Mouse (Mus musculus) left cerebral cortex, adult 18-20 months (tissue): ENCODE measurements at regions not wholly inside any gene's neighbourhood (a gene's known extent, or its start where the extent isn't known, plus 50 kb on each side); places are given as distances from the start of the nearest gene placed in this dataset.

Experiments
- DNase-seq, 2 experiments: peaks; one replicate each; pipeline ENCODE4 v3.0.0; 2021 to 2022; ENCODE audit warnings: low spot score in 2 of 2, mixed read lengths in 1 of 2

DNA sequence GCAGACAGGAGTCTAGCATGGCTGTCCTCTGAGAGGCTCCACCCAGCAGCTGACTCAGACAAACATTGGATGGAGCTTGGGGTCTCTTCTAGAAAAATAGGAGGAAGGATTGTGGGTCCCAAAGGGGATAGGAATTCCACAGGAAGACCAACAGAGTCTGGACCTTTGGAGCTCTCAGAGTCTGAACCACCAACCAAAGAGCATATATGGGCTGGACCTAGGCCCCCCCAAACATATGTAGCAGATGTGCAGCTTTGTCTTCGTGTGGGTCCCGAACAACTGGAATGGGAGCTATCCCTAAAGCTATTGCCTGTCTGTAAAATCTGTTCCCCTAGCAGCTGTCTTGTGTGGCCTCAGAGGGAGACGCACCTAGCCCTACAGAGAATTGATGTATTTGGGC, 50.1 kb upstream of the Cpm start:
- DNase-seq = no peak

DNA sequence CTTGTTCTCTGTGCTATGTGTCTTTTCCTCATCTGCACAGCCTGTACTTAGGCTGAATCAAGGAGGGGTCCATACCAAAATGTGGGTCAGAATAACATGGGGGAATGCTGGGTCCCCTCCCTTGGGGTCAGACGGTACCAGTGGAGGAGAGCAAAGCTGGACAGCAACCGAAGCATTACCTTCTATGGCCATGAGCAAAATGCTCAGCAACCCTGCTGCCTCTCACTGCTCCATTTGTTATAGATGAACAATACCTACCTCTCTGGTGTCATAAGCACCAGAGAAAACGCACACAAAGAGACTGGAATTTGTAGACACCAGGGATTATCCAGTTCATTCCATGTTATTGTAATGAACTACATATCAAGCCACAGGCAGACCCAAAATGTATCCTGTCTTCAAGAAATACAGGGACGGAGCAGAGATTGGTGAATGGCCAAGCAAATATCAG, 50.6 kb upstream of the Cpm start:
- no peak for DNase-seq

DNA sequence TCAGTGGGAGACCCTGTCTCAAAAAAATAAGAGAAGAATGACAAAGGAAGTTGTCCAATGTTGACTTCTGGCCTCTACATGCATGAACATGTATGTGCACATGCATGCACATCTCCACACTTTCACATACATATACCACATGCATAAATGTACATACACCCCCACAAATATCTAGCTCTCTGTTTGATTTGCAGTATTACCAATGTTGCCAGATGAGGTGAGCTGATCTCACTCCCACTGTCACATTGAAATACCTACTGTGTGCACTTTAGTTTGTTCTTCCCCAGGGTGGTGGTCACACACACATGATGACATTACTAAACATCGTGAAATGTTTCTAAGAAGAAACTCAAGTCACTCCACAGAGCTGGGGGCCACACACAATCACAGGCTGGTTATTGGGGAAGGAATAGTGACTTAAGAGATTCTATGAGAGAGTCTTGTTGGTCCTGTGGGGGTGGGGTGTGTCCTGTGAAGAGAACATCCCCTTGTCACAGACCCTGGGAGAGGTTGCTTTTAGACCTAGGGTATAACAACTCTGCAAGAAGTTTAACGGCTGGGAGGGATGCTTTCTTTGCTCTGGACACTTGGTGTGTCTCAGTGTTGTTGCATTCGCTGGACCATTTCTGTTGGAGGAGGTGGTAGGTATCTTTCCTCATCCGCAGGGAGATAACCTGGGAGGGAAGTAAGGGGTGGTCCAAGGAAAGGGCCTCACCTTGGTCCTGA, 51.2 kb upstream of the Cpm start:
- no peak for DNase-seq

- no peak for DNase-seq
These were observed 52.2 kb upstream of the Cpm start for GRCm38 (mm10) chr10:117576881-117577730.

DNA sequence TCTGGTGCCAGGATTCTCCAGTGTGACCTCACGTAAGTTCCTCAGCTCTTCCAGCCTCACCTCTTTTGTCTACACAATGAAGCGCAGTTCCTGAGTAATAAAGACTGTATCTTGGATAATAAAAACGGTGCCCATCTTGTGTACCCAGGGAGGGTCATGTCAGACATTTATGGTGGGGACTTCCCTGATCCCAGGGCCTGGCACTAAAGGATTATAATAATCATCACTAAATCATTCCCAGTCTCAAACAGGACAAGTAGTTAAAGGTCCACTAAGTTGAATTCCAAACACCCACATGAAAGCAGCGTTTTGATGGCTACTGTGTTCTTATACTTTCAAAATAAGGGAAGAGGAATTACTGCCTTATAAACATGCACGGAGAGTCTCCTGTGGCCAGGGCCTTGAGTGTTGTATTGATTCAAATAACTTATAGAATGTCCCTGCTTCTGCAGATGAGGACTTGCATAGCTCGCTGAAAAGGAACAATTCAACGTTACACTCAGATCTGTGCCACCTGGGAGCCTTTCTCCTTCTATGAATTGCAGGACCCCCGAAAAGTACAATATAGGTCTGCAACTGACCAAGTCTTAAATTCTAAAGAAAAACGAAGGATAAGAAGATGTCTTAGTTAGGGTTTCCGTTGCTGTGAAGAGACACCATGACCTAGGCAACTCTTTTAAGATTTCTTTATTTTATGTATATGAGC, 53.0 kb upstream of the Cpm start:
- no peak for DNase-seq

- no peak for DNase-seq
These were observed 53.7 kb upstream of the Cpm start for GRCm38 (mm10) chr10:117575404-117576153.

DNA sequence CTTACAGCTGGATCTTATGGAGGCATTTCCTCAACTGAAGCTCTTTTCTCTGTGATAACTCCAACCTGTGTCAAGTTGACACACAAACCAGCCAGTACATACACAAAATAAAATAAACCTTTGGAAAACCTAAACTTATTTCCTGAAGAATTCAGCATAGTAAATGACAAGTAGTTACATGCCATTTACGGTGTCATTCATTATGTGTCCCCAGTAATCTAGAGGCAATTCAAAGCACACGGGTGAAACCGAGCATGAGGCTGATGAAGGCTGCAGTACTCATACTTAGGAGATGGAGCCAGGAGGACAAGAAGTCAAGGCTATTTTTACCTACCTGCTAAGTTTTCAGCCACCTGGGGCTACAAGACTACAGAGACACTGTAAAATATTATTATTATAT, 54.4 kb upstream of the Cpm start:
- DNase-seq = no peak

DNA sequence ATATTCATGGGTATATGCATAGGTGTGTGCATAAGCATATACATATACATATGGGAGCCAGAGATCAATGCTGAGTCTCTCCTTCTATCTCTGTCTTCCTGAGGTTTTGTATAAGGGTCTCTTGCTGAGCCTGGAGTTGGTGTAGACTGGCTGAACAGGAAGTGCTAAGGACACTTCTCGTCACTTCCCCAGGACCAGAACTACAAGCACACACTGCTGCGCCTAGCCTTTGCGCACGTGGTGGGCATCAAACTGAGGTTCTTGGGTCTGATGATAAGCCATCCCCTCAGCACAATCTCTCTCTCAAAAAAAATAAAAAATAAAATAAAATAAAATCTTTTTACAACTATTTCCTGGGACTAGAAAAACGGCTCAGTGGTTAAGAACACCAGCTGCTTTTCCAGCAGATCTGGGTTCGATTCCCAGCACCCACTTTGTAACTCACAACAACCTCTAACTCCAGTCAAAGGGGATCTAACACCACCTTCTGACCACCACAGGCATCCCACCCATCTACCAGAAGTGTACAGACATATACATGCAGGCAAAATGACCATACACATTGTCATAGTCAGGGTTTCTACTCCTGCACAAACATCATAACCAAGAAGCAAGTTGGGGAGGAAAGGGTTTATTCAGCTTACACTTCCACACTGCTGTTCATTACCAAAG, 55.1 kb upstream of the Cpm start:
- DNase-seq = no peak

GRCm38 (mm10) chr10:117573596-117573850, 55.8 kb upstream of the Cpm start:
- DNase-seq = no peak

DNA sequence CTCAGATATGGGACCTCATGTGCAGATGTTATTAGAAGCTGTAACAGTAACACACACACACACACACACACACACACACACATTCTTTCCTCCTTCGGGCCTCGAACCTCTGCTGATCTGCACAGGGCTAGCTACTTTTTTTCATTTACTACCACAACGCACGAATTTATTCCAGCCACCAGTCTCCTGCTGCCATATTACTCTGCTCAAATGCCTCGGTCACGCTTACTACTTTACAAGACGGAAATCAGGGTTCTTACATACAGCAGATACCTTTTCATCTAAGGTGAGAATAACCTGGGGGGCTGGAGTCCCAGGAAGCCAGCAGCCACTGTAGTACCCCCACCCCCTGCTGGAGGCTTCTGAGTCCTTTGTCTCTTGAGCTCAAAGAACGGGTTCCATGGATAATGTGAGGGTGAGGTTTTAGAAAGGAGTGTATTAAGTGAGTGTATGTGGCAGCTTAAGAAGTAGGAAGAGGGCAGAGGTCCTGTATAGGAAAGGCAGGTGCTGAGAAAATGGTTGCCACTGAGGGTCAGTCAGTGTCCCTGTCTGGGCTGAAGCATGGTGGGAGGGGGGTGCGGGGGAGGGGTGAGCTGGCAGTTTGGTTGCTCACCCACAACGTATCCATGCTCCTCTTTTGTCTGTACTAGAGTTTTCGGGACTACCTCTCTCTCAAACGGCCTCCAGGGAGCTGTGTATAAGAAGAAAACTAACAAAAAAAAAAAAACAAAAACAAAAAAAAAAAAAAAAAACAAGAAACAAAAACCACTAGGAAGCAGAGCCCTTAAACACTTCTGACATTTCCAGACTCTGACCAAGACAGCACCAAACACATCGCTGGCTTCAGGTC, 56.3 kb upstream of the Cpm start:
- no peak for DNase-seq

DNA sequence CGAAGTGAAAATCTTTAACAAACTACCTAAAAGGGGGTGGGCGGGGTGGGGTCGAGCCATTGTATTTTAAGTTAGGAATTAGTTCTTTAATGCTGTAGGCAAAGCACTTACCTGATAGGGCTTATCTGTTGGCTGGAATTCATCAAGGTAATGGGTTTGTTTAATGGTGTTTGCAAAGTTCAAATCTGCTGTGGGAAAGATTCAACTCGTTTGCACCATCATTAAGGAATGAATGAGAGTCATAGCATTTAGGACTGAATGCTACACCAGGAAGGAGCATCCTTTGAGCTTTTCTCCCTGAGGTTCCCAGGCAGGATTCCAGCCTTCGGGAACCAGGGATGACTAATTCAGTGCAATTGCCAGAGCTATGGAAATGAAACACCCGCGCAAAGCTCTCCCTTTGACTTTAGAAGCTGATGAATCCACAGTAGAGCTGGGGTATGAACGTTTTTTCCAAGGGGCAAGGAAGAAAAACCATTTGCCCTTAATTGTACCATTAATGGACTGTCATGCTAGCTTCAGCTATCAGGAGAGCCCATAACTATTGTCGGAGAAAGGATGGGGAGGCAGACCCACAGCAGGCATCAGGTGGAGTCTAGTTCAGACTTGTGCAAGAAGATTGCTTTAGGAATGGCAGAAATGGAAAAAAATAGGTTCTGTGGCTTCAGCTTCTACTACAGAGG, 57.3 kb upstream of the Cpm start:
- DNase-seq = peak; percentile 53 to 60

- DNase-seq = peak; percentile 9 to 13
These were observed 58.1 kb upstream of the Cpm start for GRCm38 (mm10) chr10:117570971-117571861.

DNA sequence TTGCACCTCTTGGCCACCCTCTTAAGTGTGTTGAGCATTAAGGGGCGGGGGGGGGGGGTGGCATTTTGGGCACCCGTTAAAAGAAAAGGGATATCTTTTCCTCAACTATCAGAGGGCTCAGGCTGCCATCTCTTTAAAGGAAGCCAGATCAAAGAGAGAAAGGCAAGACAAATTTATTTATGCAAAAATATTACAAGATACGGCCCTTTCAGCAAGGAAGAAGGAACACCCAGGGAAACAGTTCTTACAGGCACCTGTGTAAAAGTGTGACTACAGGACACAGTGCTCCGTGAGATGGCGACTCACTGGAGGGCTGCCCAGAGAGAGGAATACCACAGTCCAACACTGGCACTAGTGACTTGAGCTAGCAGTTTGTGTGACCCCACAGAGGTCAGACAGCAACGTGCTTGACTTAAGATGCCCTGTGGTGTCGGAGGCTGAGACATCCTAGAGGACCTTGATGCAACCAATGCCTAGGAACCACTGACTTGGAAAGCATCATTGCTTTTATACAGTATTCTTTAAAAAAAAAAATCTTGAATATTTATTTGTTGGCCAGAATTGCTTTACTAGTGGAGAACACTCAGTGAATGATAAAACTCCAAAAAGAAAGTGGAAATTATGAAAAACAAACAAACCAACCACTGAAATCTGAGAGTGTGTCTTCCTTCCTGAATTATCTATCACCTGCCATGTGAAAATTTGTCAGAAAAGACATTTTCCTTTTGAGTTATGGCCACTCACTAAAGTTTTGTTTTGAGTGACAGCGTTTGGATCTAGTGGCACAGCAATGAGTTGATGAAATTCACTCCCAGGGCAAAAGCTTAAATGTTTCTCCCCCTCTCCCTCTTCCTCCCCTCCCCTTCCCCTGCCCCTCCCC, 59.0 kb upstream of the Cpm start:
- no peak for DNase-seq

DNA sequence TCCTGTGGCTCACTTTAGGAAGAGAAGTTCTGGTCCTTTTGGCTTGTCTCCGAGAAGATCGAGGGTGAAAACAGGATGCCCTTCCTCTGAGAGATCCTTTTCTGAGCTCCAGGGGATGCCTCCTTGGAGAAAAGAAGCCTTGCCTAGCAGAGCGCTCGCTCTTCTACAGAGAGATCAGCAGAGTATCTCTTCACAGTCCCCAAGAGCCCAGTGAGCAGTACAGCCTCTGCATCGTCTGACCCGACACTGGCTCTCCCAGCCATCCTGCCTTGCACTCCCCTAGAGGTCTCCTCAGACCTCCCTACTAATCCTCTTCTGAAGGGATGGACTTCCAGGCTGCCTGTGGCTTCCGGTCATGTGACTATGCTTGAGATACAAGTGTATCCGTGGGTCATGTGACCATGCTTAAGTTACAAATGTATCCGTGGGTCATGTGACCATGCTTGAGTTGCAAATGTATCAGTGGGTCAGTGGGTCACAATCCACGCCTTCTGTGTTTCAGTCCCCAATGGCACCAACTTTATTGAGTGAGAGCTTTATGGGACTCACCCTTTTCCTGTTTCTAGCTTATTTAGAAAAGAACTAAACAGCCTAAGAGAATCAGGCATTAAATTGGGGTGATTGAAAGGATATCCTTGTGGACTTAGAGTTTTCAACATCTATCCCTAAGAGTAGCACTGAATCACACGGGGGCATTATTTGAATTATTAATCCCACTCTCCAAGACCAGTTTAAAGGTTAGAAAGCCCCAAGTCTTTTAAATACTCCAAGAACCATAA, 59.8 kb upstream of the Cpm start:
- no peak for DNase-seq

- no peak for DNase-seq
These were observed 60.6 kb upstream of the Cpm start for GRCm38 (mm10) chr10:117568472-117569300.

- no peak for DNase-seq
These were observed 61.2 kb upstream of the Cpm start for GRCm38 (mm10) chr10:117568138-117568387.
